Mouse (Mus musculus) erythroid progenitor cell, adult 5-6 weeks (primary cell): ENCODE results near the gene Prss8. TPM values are rescaled to one million over a fixed set of nuclear protein-coding genes. Genes with fewer than 3 reads are reported as not detected.

Experiments used
- ATAC-seq: replicated peaks from 2 replicates; pipeline ENCODE4 v1.8.0; 2016; ENCODE audit warnings: moderate number of reproducible peaks, mild to moderate bottlenecking, moderate TSS enrichment, inconsistent platforms; ENCODE audit not compliant: poor library complexity, low FRiP score, severe bottlenecking
- total RNA-seq, 2 experiments: library from RNA; stranded (forward) in 1 of 2; stranded (reverse) in 1 of 2; fragments of 150-400 nt in 1 of 2; fragments of 186-747, 209-891 nt in 1 of 2; gene quantifications; 2 replicates each; pipeline versions ENCODE4 v1.2.3 to v1.2.4; 2015 to 2017; ENCODE audit warnings: low replicate concordance in 2 of 2

Gene Prss8
- total RNA-seq, 2 experiments from 2014 or later, result not detected

GRCm38 (mm10) chr7:127931351-127932135, 1.6 kb upstream of the Prss8 start:
- ATAC-seq, result no peak

- ATAC-seq, result no peak
These were observed 732 bp upstream of the Prss8 start for GRCm38 (mm10) chr7:127930636-127931035.

- ATAC-seq, result no peak
These were observed 1.3 kb downstream of the Prss8 start for GRCm38 (mm10) chr7:127928596-127928995.

- ATAC-seq, result no peak
These were observed 2.2 kb downstream of the Prss8 start for GRCm38 (mm10) chr7:127927726-127928125.

GRCm38 (mm10) chr7:127926846-127927245, 3.1 kb downstream of the Prss8 start:
- no peak for ATAC-seq

- ATAC-seq, result no peak
These were observed 3.8 kb downstream of the Prss8 start for GRCm38 (mm10) chr7:127926066-127926465.

GRCm38 (mm10) chr7:127925252-127925651, 4.7 kb downstream of the Prss8 start:
- no peak for ATAC-seq

- ATAC-seq, result no peak
These were observed 6.2 kb downstream of the Prss8 start for GRCm38 (mm10) chr7:127923714-127924113.

- no peak for ATAC-seq
These were observed 7.2 kb downstream of the Prss8 start for GRCm38 (mm10) chr7:127922451-127923275.

GRCm38 (mm10) chr7:127921516-127921915, 8.4 kb downstream of the Prss8 start:
- no peak for ATAC-seq

- no peak for ATAC-seq
These were observed 10.6 kb downstream of the Prss8 start for GRCm38 (mm10) chr7:127919290-127919689.

- no peak for ATAC-seq
These were observed 11.7 kb downstream of the Prss8 start for GRCm38 (mm10) chr7:127918203-127918602.

- no peak for ATAC-seq
These were observed 14.6 kb downstream of the Prss8 start for GRCm38 (mm10) chr7:127915293-127915692.

GRCm38 (mm10) chr7:127912938-127913337, 17.0 kb downstream of the Prss8 start:
- ATAC-seq, result no peak

- ATAC-seq, result peak; percentile 98
These were observed 17.6 kb downstream of the Prss8 start, which contains the start of gene Kat8 for GRCm38 (mm10) chr7:127912190-127912871. Gene Kat8, plus strand, starts transcription at chr7:127912516.

- no peak for ATAC-seq
These were observed 21.2 kb downstream of the Prss8 start for GRCm38 (mm10) chr7:127908656-127909055.

- no peak for ATAC-seq
These were observed 22.0 kb downstream of the Prss8 start for GRCm38 (mm10) chr7:127907939-127908338.

GRCm38 (mm10) chr7:127903971-127904796, 25.7 kb downstream of the Prss8 start, which contains the start of gene Bckdk:
Gene Bckdk, plus strand, starts transcription at chr7:127904082.
- ATAC-seq, result peak; percentile 93

GRCm38 (mm10) chr7:127901772-127902171, 28.1 kb downstream of the Prss8 start:
- no peak for ATAC-seq
